Mouse (Mus musculus) hindbrain, embryonic 14.5 days (tissue): ENCODE results near the gene St6galnac5. TPM values are rescaled to one million over a fixed set of nuclear protein-coding genes. Genes with fewer than 3 reads are reported as not detected.

ENCODE experiments used
- ATAC-seq: fragments of 200-750 bp; cut with Nextera tagmentation; 2 replicates; pipeline ENCODE4 v1.8.0; 2017; ENCODE audit warnings: moderate number of reproducible peaks, mild to moderate bottlenecking, moderate TSS enrichment, moderate library complexity; ENCODE audit not compliant: low FRiP score
- DNase-seq: peaks from one replicate; pipeline ENCODE4 v3.0.0-alpha.2; 2015; ENCODE audit warnings: low spot score
- H3K27ac ChIP-seq: fragments of 300-500 bp; sonication (generic); 2 replicates; pipeline ENCODE4 v1.5.1; 2014; ENCODE audit warnings: mild to moderate bottlenecking, moderate library complexity
- H3K27me3 ChIP-seq: fragments of 300-500 bp; sonication (generic); 2 replicates; pipeline ENCODE4 v1.6.1; 2014; ENCODE audit warnings: mild to moderate bottlenecking, low read length, mixed read lengths; ENCODE audit not compliant: control insufficient read depth, insufficient read depth
- H3K36me3 ChIP-seq: fragments of 300-500 bp; sonication (generic); replicated peaks from 2 replicates; pipeline ENCODE4 v1.6.1; 2014; ENCODE audit not compliant: control insufficient read depth, insufficient read depth
- H3K4me1 ChIP-seq: fragments of 300-500 bp; sonication (generic); replicated peaks from 2 replicates; pipeline ENCODE4 v1.6.1; 2014; ENCODE audit warnings: antibody characterized with exemption, low read length, mixed read lengths; ENCODE audit not compliant: control insufficient read depth, insufficient read depth
- H3K4me2 ChIP-seq: fragments of 300-500 bp; sonication (generic); replicated peaks from 2 replicates; pipeline ENCODE4 v1.6.1; 2014; ENCODE audit warnings: mild to moderate bottlenecking, moderate library complexity
- H3K4me3 ChIP-seq: fragments of 300-500 bp; sonication (generic); replicated peaks from 2 replicates; pipeline ENCODE4 v1.5.1; 2014; ENCODE audit warnings: mild to moderate bottlenecking, low read length
- H3K9ac ChIP-seq: fragments of 300-500 bp; sonication (generic); 2 replicates; pipeline ENCODE4 v1.6.1; 2014
- H3K9me3 ChIP-seq: fragments of 300-500 bp; sonication (generic); 2 replicates; pipeline ENCODE4 v1.6.1; 2016; ENCODE audit warnings: low read length; ENCODE audit not compliant: control insufficient read depth
- WGBS: fragments of 180-500 bp; shearing (Covaris S2); extraction: QIAGEN DNeasy Blood & Tissue Kit; methylation state at CpG from one replicate; pipeline ENCODE4 v1.1.7; 2014; 5-methylcytosine and 5-hydroxymethylcytosine counted together
- polyA plus RNA-seq: library from polyadenylated mRNA; unstranded; fragments of >200 nt; fragmentation: Nextera tagmentation; extraction: Ambion mirVana; gene quantifications from 2 replicates; pipeline ENCODE4 v1.2.1, GENCODE M21; 2014

St6galnac5 gene
- polyA plus RNA-seq, 1 experiment from 2014 or later = 17.5 TPM

GRCm38 (mm10) chr3:152980978-152981974, 770 bp downstream of the St6galnac5 start:
- peak; percentile 72 for ATAC-seq
- peaks cover 28% of the 10 kb centered on the region for H3K4me1 ChIP-seq
- DNase-seq = peak; percentile 40
- H3K4me2 ChIP-seq = peak overlapping the region; percentile 72
- no peaks in the 10 kb centered on the region for H3K9me3 ChIP-seq
- H3K4me3 ChIP-seq = peak overlapping the region; percentile 46
- H3K9ac ChIP-seq = peak overlapping the region; percentile 68
- no peaks in the 10 kb centered on the region for H3K36me3 ChIP-seq
- WGBS = under 1% methylated on average over 47 of the region's 47 CpGs
- H3K27me3 ChIP-seq = no peaks in the 10 kb centered on the region
- peak overlapping the region; percentile 68 for H3K27ac ChIP-seq

- ATAC-seq = no peak
- H3K27ac ChIP-seq = peak overlapping the region; percentile 68; the same call in 1 of the 2 replicates
These were observed 1.6 kb downstream of the St6galnac5 start for GRCm38 (mm10) chr3:152980431-152980830.

GRCm38 (mm10) chr3:152979481-152980092, 2.5 kb downstream of the St6galnac5 start:
- Histone ChIP-seq H3K9me3 (no peaks in the 10 kb centered on the region), H3K4me3 (peak overlapping the region; percentile 46), H3K4me1 (peaks cover 28% of the 10 kb centered on the region), H3K27me3 (no peaks in the 10 kb centered on the region), H3K36me3 (no peaks in the 10 kb centered on the region), H3K4me2 (peak overlapping the region; percentile 72), H3K9ac (peak overlapping the region; percentile 68; the same call in 1 of the 2 replicates), H3K27ac (no peak overlapping the region)
- WGBS = 71% methylated on average over 11 of the region's 11 CpGs
- no peak for ATAC-seq
- no peak for DNase-seq

More at GRCm38 (mm10) chr3:152980431-152980830, 1.6 kb downstream of the St6galnac5 start:
- H3K9ac ChIP-seq = peak overlapping the region; percentile 68
- DNase-seq = no peak
- H3K36me3 ChIP-seq = no peaks in the 10 kb centered on the region
- peak overlapping the region; percentile 46 for H3K4me3 ChIP-seq
- H3K9me3 ChIP-seq = no peaks in the 10 kb centered on the region
- WGBS = 8% methylated on average over 6 of the region's 6 CpGs
- peaks cover 28% of the 10 kb centered on the region for H3K4me1 ChIP-seq
- no peaks in the 10 kb centered on the region for H3K27me3 ChIP-seq
- H3K4me2 ChIP-seq = peak overlapping the region; percentile 72

- WGBS = 88% methylated on average over 4 of the region's 4 CpGs
- Histone ChIP-seq H3K27me3 (no peaks in the 10 kb centered on the region), H3K27ac (no peak overlapping the region; the same call in 1 of the 2 replicates), H3K36me3 (peaks cover 13% of the 10 kb centered on the region; the same call in 1 of the 2 replicates), H3K4me1 (peaks cover 14% of the 10 kb centered on the region; the same call in 1 of the 2 replicates), H3K4me2 (no peak overlapping the region), H3K4me3 (no peak overlapping the region), H3K9me3 (no peaks in the 10 kb centered on the region), H3K9ac (no peak overlapping the region)
- ATAC-seq (no peak), DNase-seq (no peak)
These were observed 10.7 kb downstream of the St6galnac5 start for GRCm38 (mm10) chr3:152971373-152971772.

- DNase-seq (no peak), ATAC-seq (no peak)
- Histone ChIP-seq H3K27ac (no peak overlapping the region; the same call in 1 of the 2 replicates), H3K4me1 (peaks cover 14% of the 10 kb centered on the region; the same call in 1 of the 2 replicates), H3K4me2 (no peak overlapping the region), H3K4me3 (no peak overlapping the region), H3K9ac (no peak overlapping the region), H3K9me3 (no peaks in the 10 kb centered on the region), H3K27me3 (no peaks in the 10 kb centered on the region), H3K36me3 (peaks cover 13% of the 10 kb centered on the region; the same call in 1 of the 2 replicates)
- 67% methylated on average over 16 of the region's 16 CpGs for WGBS
These were observed 12.2 kb downstream of the St6galnac5 start for GRCm38 (mm10) chr3:152969774-152970347.

- WGBS = 77% methylated on average over 10 of the region's 10 CpGs
- no peak for ATAC-seq
These were observed 20.1 kb downstream of the St6galnac5 start for GRCm38 (mm10) chr3:152961855-152962376.

GRCm38 (mm10) chr3:152958358-152959150, 23.5 kb downstream of the St6galnac5 start:
- no peaks in the 10 kb centered on the region for H3K4me1 ChIP-seq
- no peak overlapping the region for H3K27ac ChIP-seq
- H3K27me3 ChIP-seq = no peaks in the 10 kb centered on the region
- ATAC-seq (no peak), DNase-seq (peak; percentile 61)
- no peaks in the 10 kb centered on the region for H3K9me3 ChIP-seq
- no peak overlapping the region for H3K4me2 ChIP-seq
- no peak overlapping the region for H3K9ac ChIP-seq
- H3K36me3 ChIP-seq = no peaks in the 10 kb centered on the region
- H3K4me3 ChIP-seq = no peak overlapping the region
- 73% methylated on average over 11 of the region's 11 CpGs for WGBS

More at GRCm38 (mm10) chr3:152961855-152962376, 20.1 kb downstream of the St6galnac5 start:
- no peak for DNase-seq
- Histone ChIP-seq H3K9ac (no peak overlapping the region), H3K27ac (no peak overlapping the region), H3K4me2 (no peak overlapping the region), H3K4me1 (no peaks in the 10 kb centered on the region), H3K4me3 (no peak overlapping the region), H3K36me3 (no peaks in the 10 kb centered on the region), H3K27me3 (no peaks in the 10 kb centered on the region), H3K9me3 (no peaks in the 10 kb centered on the region)

GRCm38 (mm10) chr3:152956771-152957170, 25.3 kb downstream of the St6galnac5 start:
- H3K27me3 ChIP-seq = no peaks in the 10 kb centered on the region
- 91% methylated on average over 4 of the region's 4 CpGs for WGBS
- H3K4me1 ChIP-seq = no peaks in the 10 kb centered on the region
- no peak overlapping the region for H3K4me3 ChIP-seq
- DNase-seq (no peak), ATAC-seq (no peak)
- H3K36me3 ChIP-seq = no peaks in the 10 kb centered on the region
- no peaks in the 10 kb centered on the region for H3K9me3 ChIP-seq
- no peak overlapping the region for H3K4me2 ChIP-seq
- H3K9ac ChIP-seq = no peak overlapping the region
- H3K27ac ChIP-seq = no peak overlapping the region
